Mouse (Mus musculus) olfactory bulb, adult 2 months (tissue): ENCODE results near the gene Auts2.

Source experiments
- CTCF ChIP-seq: fragments of 200-500 bp; IDR thresholded peaks from 2 replicates; pipeline ENCODE4 v1.5.1; 2012; ENCODE audit warnings: low read depth, mild to moderate bottlenecking, low read length, moderate library complexity; ENCODE audit not compliant: insufficient read depth
- POLR2A ChIP-seq: fragments of 200-500 bp; IDR thresholded peaks from 2 replicates; pipeline ENCODE4 v1.6.1; 2012; ENCODE audit warnings: mild to moderate bottlenecking, low read depth, low read length, moderate library complexity; ENCODE audit not compliant: insufficient read depth

- TF ChIP-seq POLR2A: no peak
- no peak for TF ChIP-seq CTCF
Observed at GRCm38 (mm10) chr5:131813331-131813781, 729.8 kb downstream of the Auts2 start.
